Mouse (Mus musculus): ENCODE measurements around the gene Ate1.
"Not testable (repeated sequence)": the region's sequence is repeated elsewhere in the genome, so short reads cannot be mapped to it uniquely, and the experiment has no call there.

Ate1 gene

GRCm38 (mm10) chr7:130432141-130432540 is 88.0 kb downstream of the Ate1 start:
- in situ Hi-C loops (cut with MboI, MseI), result no loop called here

DNA sequence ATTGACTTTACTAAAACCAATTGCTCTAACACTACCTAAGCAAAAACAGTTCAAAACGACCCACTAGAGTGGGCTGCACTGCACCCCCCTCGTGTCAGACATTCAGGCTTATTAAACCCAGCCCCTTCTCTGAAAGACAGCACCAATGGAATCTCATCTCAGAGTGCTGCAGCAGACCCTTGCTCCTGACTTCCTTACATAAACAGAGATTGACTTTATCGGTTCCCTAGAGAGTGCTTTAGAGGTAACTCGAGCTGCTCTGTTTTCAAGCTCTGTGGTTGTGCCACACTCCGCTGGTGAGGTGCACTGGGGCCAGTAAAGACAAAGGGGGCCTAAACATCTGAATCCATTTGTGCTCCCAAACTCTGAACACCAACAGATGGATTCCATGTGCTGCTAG is 93.6 kb downstream of the Ate1 start:
- in situ Hi-C loops (cut with MboI, MseI), result no loop called here

DNA sequence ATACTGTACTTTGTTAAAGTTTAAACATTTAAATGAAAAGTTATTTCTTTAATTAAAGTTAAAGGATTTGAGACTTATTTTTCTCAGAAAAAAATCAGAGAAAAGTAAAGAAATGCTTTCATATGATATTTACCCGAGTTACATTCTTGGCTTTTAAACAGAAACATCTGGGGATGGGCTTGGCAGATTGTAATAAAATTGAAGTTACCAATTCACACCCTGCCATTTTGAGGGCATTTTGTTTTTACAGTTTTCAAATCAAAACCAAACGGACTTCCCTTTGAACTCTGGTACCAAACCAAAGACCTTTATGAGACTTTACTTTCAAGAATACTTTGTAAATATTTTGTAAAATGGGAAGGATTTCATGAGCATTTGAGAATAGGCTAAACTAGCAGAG is 94.2 kb downstream of the Ate1 start:
- in situ Hi-C loops (cut with MboI, MseI), result no loop called here

DNA sequence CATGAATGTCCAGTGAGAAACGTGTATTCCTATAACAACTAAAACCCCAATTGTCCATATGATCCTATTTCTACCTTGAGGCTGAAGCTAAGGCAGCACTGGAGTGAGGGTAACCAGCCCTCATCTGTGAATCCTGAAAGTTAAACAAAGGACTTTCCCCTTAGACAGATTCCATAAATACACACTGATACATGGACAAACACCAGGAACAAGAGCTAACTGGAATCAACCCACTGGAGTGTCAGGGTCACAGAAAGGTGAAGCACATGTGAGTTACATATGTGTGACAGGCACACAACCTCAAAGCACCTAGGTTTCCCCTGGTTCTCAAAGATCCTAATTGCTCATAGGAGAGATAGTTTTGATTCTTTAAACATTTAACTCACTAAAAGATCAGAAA is 100.2 kb downstream of the Ate1 start:
- in situ Hi-C loops (cut with MboI, MseI), result no loop called here

DNA sequence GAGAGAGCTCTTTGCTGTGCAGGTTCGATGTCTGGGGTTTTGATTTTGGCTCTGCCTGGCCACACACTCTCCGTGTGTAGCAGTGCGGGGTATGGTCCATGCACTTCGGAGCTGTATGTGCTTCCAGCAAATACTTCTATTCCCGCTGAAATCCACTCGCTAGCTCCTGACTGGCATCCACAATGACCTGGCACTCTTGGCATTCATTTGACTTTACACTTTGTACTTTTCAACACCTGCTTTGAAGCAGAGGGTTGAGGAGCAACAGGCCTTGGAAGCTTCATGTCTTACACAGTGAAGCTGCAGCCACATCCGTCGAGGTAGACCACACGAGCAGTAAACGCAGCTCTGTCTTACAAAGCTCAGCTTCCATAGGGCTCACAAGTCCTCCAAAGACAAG is 112.5 kb downstream of the Ate1 start:
- in situ Hi-C loops (cut with MboI, MseI), result no loop called here

GRCm38 (mm10) chr7:130403346-130403745 is 116.8 kb downstream of the Ate1 start:
- in situ Hi-C loops (cut with MboI, MseI), result no loop called here

GRCm38 (mm10) chr7:130394697-130395096 is 125.5 kb downstream of the Ate1 start:
- in situ Hi-C loops (cut with MboI, MseI), result no loop called here

DNA sequence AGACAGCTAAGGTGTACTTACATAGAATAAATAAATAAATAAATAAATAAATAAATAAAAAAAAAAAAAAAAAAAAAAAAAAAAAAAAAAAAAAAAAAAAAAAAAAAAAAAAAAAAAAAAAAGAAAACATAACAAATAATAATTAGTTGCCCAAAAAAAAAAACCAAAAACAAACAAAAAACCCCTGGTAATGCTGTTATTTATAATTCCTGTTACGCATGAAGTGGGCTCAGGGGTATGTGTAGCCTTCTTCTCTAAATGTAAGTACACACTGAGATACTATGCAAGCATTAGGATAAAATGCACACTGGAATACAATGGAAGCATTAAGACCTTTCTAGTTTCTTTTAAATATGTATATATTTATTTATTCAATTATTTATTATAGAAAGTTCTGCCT is 130.1 kb downstream of the Ate1 start:
- in situ Hi-C loops (cut with MboI, MseI), result not testable (repeated sequence)

DNA sequence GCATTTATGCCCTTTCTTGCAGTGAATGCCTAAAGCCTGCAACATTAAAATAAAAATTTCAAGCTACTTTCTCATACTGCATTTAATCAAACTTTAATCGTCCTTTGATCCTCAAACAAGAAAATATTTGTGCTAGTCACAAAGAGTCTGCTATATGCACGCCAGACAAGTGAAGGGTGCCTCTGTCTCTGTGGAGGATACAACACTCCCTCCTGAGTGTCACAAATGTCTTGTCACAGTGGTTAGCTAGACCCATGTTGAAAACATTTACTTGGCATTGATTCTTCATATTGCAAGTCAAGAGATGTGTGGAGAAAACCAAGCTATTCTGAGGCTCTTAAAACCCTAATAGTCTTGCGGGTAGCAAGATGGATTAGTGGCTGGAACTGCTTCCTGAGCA is 133.9 kb downstream of the Ate1 start:
- in situ Hi-C loops (cut with MboI, MseI), result no loop called here

DNA sequence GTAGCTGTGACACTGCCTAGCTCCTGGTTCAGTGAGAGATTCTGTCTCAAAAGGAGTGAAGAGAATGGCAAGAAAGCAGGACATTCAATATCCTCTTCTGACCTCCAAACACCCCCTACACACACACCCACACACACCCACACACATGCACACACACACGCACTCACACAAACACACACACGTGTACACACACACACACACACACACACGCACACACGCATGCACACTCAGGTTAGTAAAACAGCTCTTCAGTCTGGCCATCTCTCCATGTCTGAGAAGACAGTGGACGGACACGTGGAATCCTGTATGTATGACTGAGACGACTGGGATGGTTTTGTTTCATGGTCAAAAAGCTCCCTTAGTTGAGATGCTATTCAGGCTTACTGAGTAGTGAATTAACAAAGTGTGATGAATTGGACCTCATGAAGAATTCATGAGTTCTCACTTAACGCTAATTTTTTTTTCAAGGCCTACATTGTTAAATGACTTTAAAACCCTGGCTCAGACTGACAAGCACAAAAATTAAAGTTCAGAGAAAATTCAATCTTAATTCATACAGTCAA is 134.4 kb downstream of the Ate1 start:
- in situ Hi-C loops (cut with MboI, MseI), result no loop called here

GRCm38 (mm10) chr7:130382126-130382525 is 138.0 kb downstream of the Ate1 start:
- in situ Hi-C loops (cut with MboI, MseI), result no loop called here

DNA sequence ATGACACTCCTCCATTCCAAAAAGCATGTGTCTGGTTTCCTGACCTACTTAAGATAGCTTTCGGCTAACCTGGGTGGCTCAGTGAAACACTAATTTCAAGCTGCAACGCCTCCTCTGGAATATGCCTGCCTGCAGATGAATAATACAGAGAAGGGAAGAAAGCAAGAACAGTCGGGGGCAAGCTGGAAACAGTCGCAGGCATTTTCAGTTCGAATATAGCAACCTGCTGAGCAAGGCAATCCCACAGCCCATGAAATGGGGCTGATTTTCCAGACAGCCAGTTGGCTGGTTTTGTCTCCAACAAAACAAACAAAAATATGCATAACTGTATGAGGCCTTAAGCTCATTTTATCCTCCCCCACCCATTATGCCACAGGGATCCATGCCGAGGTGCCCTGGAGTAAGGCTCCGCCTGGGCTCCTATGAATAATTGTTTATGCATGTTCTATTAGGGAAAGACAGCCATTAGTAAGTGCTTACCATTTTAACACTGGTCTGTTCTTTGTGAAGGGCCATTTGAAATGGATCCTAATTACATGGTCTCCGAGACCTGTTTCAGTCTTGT is 138.7 kb downstream of the Ate1 start:
- in situ Hi-C loops (cut with MboI, MseI), result no loop called here

DNA sequence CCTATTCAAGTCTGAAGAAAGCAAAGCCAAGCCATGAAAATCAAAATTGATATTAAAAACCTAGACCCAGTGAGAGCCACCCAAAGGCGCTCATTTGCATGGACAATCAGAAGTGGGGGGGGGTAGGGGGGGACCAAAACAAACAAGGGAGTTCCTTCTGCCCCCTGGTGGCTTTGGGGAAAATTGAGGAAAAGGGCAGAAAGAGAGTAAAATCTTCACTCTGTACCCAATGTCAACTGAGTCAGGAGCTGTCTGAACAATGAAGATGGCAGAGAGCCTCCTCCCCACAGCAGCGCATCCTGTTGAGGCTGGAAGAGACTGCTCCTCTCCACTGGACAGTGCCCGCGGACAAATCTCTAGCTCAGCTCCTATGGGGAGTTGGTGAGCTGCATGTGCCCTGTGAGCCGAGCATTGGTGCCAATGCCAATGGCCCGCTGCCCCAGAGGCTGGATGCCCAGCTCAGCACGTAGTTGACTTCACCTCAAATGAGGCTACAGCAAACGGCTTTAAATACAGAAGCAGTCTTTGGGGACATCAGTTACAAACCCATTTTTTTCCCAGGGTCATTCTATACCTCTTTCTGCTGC is 139.3 kb downstream of the Ate1 start:
- in situ Hi-C loops (cut with MboI, MseI), result no loop called here

DNA sequence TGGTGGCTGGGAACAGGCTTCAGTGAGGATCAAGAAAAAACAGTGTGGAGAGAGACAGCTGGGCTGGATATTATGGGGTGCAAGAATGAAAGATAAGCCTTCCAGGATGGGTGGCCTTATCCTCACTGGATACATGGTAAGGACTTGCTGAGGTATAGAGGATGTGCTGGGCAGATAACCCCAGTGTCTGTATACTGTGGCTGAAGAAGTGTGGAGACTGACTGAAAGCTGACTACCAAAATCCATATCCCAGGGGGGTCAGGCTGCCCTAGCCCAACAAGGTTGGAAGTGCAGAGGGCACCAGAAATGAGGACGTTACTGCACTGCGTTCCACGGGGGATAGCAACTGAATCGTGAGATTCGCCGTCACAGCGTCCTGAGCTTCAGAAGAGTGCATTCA is 139.8 kb downstream of the Ate1 start:
- in situ Hi-C loops (cut with MboI, MseI), result no loop called here

GRCm38 (mm10) chr7:130379886-130380285 is 140.3 kb downstream of the Ate1 start:
- in situ Hi-C loops (cut with MboI, MseI), result loop anchor here in 1 of 2 experiments (5.0 kb wide), 1 partner anchor 87 kb away; no protein-coding TSS in a partner anchor

GRCm38 (mm10) chr7:130378308-130378707 is 141.9 kb downstream of the Ate1 start:
- in situ Hi-C loops (cut with MboI, MseI), result loop anchor here in 1 of 2 experiments (5.0 kb wide), 1 partner anchor 89 kb away; no protein-coding TSS in a partner anchor

DNA sequence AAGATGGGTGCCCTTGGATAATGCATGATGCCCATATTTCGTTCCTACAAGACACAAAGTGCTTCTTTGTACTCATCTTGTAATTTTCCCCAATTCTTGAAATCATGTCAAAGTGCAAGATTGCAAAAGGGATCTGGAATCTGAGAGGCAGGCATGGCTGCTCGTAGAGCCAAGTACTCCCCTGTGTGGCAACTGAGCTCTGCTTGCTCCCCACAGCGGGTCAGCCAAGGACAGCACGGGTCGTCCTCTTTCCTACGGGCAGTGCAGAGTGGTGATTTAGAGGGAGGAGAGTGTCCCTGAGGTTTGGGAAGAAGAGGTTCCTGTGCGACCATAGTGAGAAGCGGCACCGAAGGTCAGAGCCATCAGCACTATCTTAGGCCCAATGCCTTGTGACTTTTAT is 145.9 kb downstream of the Ate1 start:
- in situ Hi-C loops (cut with MboI, MseI), result no loop called here

GRCm38 (mm10) chr7:130368827-130369641 is 151.1 kb downstream of the Ate1 start:
- in situ Hi-C loops (cut with MboI, MseI), result no loop called here

GRCm38 (mm10) chr7:130368036-130368826 is 151.9 kb downstream of the Ate1 start:
- in situ Hi-C loops (cut with MboI, MseI), result no loop called here

DNA sequence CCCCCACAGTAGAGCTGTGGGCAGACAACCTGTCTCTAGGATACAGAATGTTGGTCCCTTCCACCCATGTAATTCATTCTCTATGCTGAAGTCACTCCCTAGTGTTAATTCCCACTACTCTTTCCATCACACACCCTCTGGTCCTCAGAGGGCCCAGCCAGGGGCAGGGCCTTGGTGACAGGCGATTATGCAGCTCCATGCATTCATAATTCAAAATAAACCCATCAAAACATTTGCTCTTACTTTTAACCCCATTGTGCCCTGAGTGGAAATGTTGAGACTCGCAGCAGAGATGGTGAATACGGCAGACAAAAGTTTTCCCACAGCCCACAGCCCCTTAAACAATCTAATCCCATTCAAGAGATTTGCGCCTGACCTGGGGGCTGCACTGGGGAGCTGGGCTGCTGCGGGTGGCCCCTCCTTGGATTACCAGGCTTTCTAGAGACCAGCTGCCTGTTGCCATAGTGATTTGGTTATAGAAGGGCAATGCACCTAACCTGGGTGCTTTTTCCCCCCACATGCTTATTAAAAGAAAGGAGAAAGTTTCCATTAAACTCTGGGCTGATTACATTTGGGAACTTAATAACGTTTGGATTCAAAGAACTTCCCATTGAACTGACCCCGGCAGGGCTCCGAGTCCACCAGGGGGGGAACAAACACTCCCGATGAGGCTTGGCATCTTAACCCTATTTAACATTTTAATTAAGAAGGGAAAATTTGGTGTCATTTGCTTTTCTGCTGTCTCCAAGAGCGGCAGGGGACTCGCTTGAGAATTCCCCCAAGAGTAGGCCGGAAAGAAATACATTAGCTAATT is 152.7 kb downstream of the Ate1 start:
- in situ Hi-C loops (cut with MboI, MseI), result no loop called here

GRCm38 (mm10) chr7:130365711-130366110 is 154.5 kb downstream of the Ate1 start:
- in situ Hi-C loops (cut with MboI, MseI), result no loop called here

Measured in T-helper 17 cell (primary cell).